Mouse (Mus musculus) hematopoietic multipotent progenitor cell, adult 10-12 weeks (in vitro differentiated cells): Measurements from ENCODE around the gene Stra6. TPM values are rescaled to one million over a fixed set of nuclear protein-coding genes. Genes with fewer than 3 reads are reported as not detected.

Experiments
- polyA plus RNA-seq: library from polyadenylated mRNA; stranded (reverse); fragments of >175 nt; gene quantifications from 2 replicates; pipeline ENCODE4 v1.2.3, GENCODE M21; 2012; ENCODE audit warnings: low replicate concordance

The Stra6 gene
- 0.09 and 0.25 TPM in 2 replicates for polyA plus RNA-seq

GRCm38 (mm10) chr9:58063531-58063930, at the start of gene Stra6:
Gene Stra6, plus strand, starts transcription at chr9:58063788.

GRCm38 (mm10) chr9:58118671-58119070, 55.1 kb downstream of the Stra6 start, which contains the start of gene Ccdc33:
Gene Ccdc33, minus strand, starts transcription at chr9:58118823.

Other genes starting within 250 kb of the Stra6 start
- gene Arid3b, start 227.0 kb upstream of the Stra6 start, polyA plus RNA-seq = 31.6 and 49.8 TPM in 2 replicates
- gene Ubl7, start 152.8 kb upstream of the Stra6 start, polyA plus RNA-seq = 78.4 and 108 TPM in 2 replicates
- 19.2 and 66.9 TPM in 2 replicates for gene Sema7a, start 123.7 kb upstream of the Stra6 start, polyA plus RNA-seq
- gene Cyp11a1, start 57.4 kb upstream of the Stra6 start, polyA plus RNA-seq = 1.5 and 2.1 TPM in 2 replicates
- 0.12 TPM in 1 of 2 replicates, not detected in the other for gene Ccdc33, start 55.0 kb downstream of the Stra6 start, polyA plus RNA-seq
- gene Islr, start 140.5 kb downstream of the Stra6 start, polyA plus RNA-seq = 0.27 and 0.48 TPM in 2 replicates
- 0.98 and 1.2 TPM in 2 replicates for gene Islr2, start 140.5 kb downstream of the Stra6 start, polyA plus RNA-seq
- gene Pml, start 186.0 kb downstream of the Stra6 start, polyA plus RNA-seq = 65.5 and 425 TPM in 2 replicates
- 26.3 and 45.1 TPM in 2 replicates for gene Stoml1, start 189.4 kb downstream of the Stra6 start, polyA plus RNA-seq
- 0.21 and 0.51 TPM in 2 replicates for gene Loxl1, start 249.4 kb downstream of the Stra6 start, polyA plus RNA-seq